Mouse (Mus musculus) forebrain, embryonic 13.5 days (tissue): ENCODE results near the gene Spesp1. TPM values are rescaled to one million over a fixed set of nuclear protein-coding genes. Genes with fewer than 3 reads are reported as not detected.

Experiments
- ATAC-seq: fragments of 200-750 bp; cut with Nextera tagmentation; 2 replicates; pipeline ENCODE4 v1.8.0; 2017
- H3K27ac ChIP-seq: fragments of 300-500 bp; sonication (generic); 2 replicates; pipeline ENCODE4 v1.5.1; 2015; ENCODE audit warnings: inconsistent platforms, mild to moderate bottlenecking, moderate library complexity
- H3K27me3 ChIP-seq: fragments of 300-500 bp; sonication (generic); 2 replicates; pipeline ENCODE4 v1.6.1; 2015; ENCODE audit warnings: mild to moderate bottlenecking, inconsistent platforms
- H3K36me3 ChIP-seq: fragments of 300-500 bp; sonication (generic); 2 replicates; pipeline ENCODE4 v1.6.1; 2015; ENCODE audit warnings: mild to moderate bottlenecking, inconsistent platforms; ENCODE audit not compliant: poor library complexity, severe bottlenecking
- H3K4me1 ChIP-seq: fragments of 300-500 bp; sonication (generic); 2 replicates; pipeline ENCODE4 v1.6.1; 2015; ENCODE audit warnings: inconsistent platforms
- H3K4me2 ChIP-seq: fragments of 300-500 bp; sonication (generic); 2 replicates; pipeline ENCODE4 v1.6.1; 2015; ENCODE audit warnings: inconsistent platforms, mild to moderate bottlenecking, moderate library complexity
- H3K4me3 ChIP-seq: fragments of 300-500 bp; sonication (generic); 2 replicates; pipeline ENCODE4 v1.5.1; 2015; ENCODE audit warnings: mild to moderate bottlenecking, inconsistent platforms
- H3K9ac ChIP-seq: fragments of 300-500 bp; sonication (generic); 2 replicates; pipeline ENCODE4 v1.6.1; 2015; ENCODE audit warnings: mild to moderate bottlenecking, inconsistent platforms
- H3K9me3 ChIP-seq: fragments of 300-500 bp; sonication (generic); replicated peaks from 2 replicates; pipeline ENCODE4 v1.6.1; 2016; ENCODE audit warnings: inconsistent platforms
- WGBS: fragments of 180-500 bp; shearing (Covaris S2); methylation state at CpG from one replicate; pipeline ENCODE4 v1.1.7; 2015; 5-methylcytosine and 5-hydroxymethylcytosine counted together
- polyA plus RNA-seq: library from polyadenylated mRNA; unstranded; fragments of >200 nt; fragmentation: Nextera tagmentation; extraction: Ambion mirVana; gene quantifications from 2 replicates; pipeline ENCODE4 v1.2.1, GENCODE M21; 2015

Spesp1 gene
- polyA plus RNA-seq, 1 experiment from 2014 or later = not detected

GRCm38 (mm10) chr9:62269161-62269560 lies 12.8 kb downstream of the Spesp1 start:
- 98% methylated on average over 1 of the region's 1 CpGs for WGBS
- H3K9me3 ChIP-seq = no peaks in the 10 kb centered on the region

GRCm38 (mm10) chr9:62265278-62265677 lies 16.7 kb downstream of the Spesp1 start:
- no peaks in the 10 kb centered on the region for H3K9me3 ChIP-seq
- no peak overlapping the region for H3K4me2 ChIP-seq
- ATAC-seq = no peak
- H3K36me3 ChIP-seq = no peaks in the 10 kb centered on the region
- WGBS = 86% methylated on average over 10 of the region's 10 CpGs
- H3K9ac ChIP-seq = no peak overlapping the region
- no peaks in the 10 kb centered on the region for H3K27me3 ChIP-seq
- H3K27ac ChIP-seq = no peak overlapping the region
- no peak overlapping the region for H3K4me3 ChIP-seq
- no peaks in the 10 kb centered on the region for H3K4me1 ChIP-seq

More at GRCm38 (mm10) chr9:62269161-62269560, 12.8 kb downstream of the Spesp1 start:
- Histone ChIP-seq H3K9ac (no peak overlapping the region), H3K36me3 (no peaks in the 10 kb centered on the region), H3K4me1 (no peaks in the 10 kb centered on the region), H3K27me3 (no peaks in the 10 kb centered on the region), H3K27ac (no peak overlapping the region), H3K4me3 (no peak overlapping the region), H3K4me2 (no peak overlapping the region)
- ATAC-seq = no peak

- H3K27ac ChIP-seq = no peak overlapping the region
- WGBS = 67% methylated on average over 5 of the region's 5 CpGs
- no peaks in the 10 kb centered on the region for H3K4me1 ChIP-seq
- 0 out of 2 replicates have a peak, but pooled peaks cover 7% of the 10 kb centered on the region for H3K9me3 ChIP-seq
- H3K4me2 ChIP-seq = no peak overlapping the region
- H3K9ac ChIP-seq = no peak overlapping the region
- no peaks in the 10 kb centered on the region for H3K36me3 ChIP-seq
- no peak overlapping the region for H3K4me3 ChIP-seq
- no peak for ATAC-seq
- no peaks in the 10 kb centered on the region for H3K27me3 ChIP-seq
Observed at GRCm38 (mm10) chr9:62263652-62264051, 18.4 kb downstream of the Spesp1 start.

- H3K4me1 ChIP-seq = peaks cover 2% of the 10 kb centered on the region; the same call in 1 of the 2 replicates
- no peaks in the 10 kb centered on the region for H3K27me3 ChIP-seq
Observed at GRCm38 (mm10) chr9:62261406-62261805, 20.6 kb downstream of the Spesp1 start.

GRCm38 (mm10) chr9:62261006-62261405 lies 21.0 kb downstream of the Spesp1 start:
- Histone ChIP-seq H3K9ac (no peak overlapping the region), H3K4me3 (no peak overlapping the region), H3K36me3 (no peaks in the 10 kb centered on the region), H3K4me2 (no peak overlapping the region), H3K9me3 (0 out of 2 replicates have a peak, but pooled peaks cover 7% of the 10 kb centered on the region), H3K27me3 (no peaks in the 10 kb centered on the region), H3K27ac (no peak overlapping the region), H3K4me1 (peaks cover 6% of the 10 kb centered on the region; the same call in 1 of the 2 replicates)
- 86% methylated on average over 5 of the region's 5 CpGs for WGBS
- no peak for ATAC-seq

More at GRCm38 (mm10) chr9:62261406-62261805, 20.6 kb downstream of the Spesp1 start:
- no peak for ATAC-seq
- Histone ChIP-seq H3K4me3 (no peak overlapping the region), H3K36me3 (no peaks in the 10 kb centered on the region), H3K27ac (no peak overlapping the region), H3K9ac (no peak overlapping the region), H3K9me3 (0 out of 2 replicates have a peak, but pooled peaks cover 7% of the 10 kb centered on the region), H3K4me2 (no peak overlapping the region)
- 84% methylated on average over 3 of the region's 3 CpGs for WGBS

- 90% methylated on average over 11 of the region's 11 CpGs for WGBS
- Histone ChIP-seq H3K4me3 (no peak overlapping the region), H3K27me3 (no peaks in the 10 kb centered on the region), H3K36me3 (no peaks in the 10 kb centered on the region), H3K4me1 (peaks cover 8% of the 10 kb centered on the region; the same call in 1 of the 2 replicates), H3K4me2 (no peak overlapping the region), H3K27ac (no peak overlapping the region), H3K9ac (no peak overlapping the region), H3K9me3 (0 out of 2 replicates have a peak, but pooled peaks cover 7% of the 10 kb centered on the region)
- ATAC-seq = no peak
Observed at GRCm38 (mm10) chr9:62258005-62258404, 24.0 kb downstream of the Spesp1 start.

GRCm38 (mm10) chr9:62255896-62256576 lies 26.0 kb downstream of the Spesp1 start:
- Histone ChIP-seq H3K36me3 (no peaks in the 10 kb centered on the region), H3K4me3 (no peak overlapping the region), H3K4me2 (no peak overlapping the region), H3K9ac (no peak overlapping the region), H3K4me1 (peaks cover 8% of the 10 kb centered on the region; the same call in 1 of the 2 replicates), H3K9me3 (0 out of 2 replicates have a peak, but pooled peaks cover 7% of the 10 kb centered on the region), H3K27ac (no peak overlapping the region), H3K27me3 (no peaks in the 10 kb centered on the region)
- no peak for ATAC-seq
- 70% methylated on average over 9 of the region's 9 CpGs for WGBS

- H3K4me1 ChIP-seq = peaks cover 8% of the 10 kb centered on the region; the same call in 1 of the 2 replicates
- H3K4me2 ChIP-seq = no peak overlapping the region
- 28% methylated on average over 3 of the region's 3 CpGs for WGBS
- no peak for ATAC-seq
- no peaks in the 10 kb centered on the region for H3K27me3 ChIP-seq
- no peak overlapping the region for H3K4me3 ChIP-seq
- no peak overlapping the region for H3K27ac ChIP-seq
- H3K9ac ChIP-seq = no peak overlapping the region
- H3K9me3 ChIP-seq = no peaks in the 10 kb centered on the region
- H3K36me3 ChIP-seq = no peaks in the 10 kb centered on the region
Observed at GRCm38 (mm10) chr9:62253736-62254443, 28.1 kb downstream of the Spesp1 start.

GRCm38 (mm10) chr9:62250296-62250695 lies 31.7 kb downstream of the Spesp1 start:
- no peak overlapping the region for H3K27ac ChIP-seq
- H3K4me3 ChIP-seq = no peak overlapping the region
- H3K36me3 ChIP-seq = no peaks in the 10 kb centered on the region
- H3K9ac ChIP-seq = no peak overlapping the region
- H3K4me1 ChIP-seq = no peaks in the 10 kb centered on the region
- H3K9me3 ChIP-seq = no peaks in the 10 kb centered on the region
- H3K27me3 ChIP-seq = no peaks in the 10 kb centered on the region
- no peak overlapping the region for H3K4me2 ChIP-seq
- no peak for ATAC-seq
- 90% methylated on average over 4 of the region's 4 CpGs for WGBS

GRCm38 (mm10) chr9:62246380-62246942 lies 35.5 kb downstream of the Spesp1 start:
- no peaks in the 10 kb centered on the region for H3K36me3 ChIP-seq
- no peak overlapping the region for H3K27ac ChIP-seq
- ATAC-seq = no peak
- H3K27me3 ChIP-seq = peaks cover 3% of the 10 kb centered on the region; the same call in 1 of the 2 replicates
- WGBS = 84% methylated on average over 4 of the region's 4 CpGs
- H3K9ac ChIP-seq = no peak overlapping the region
- no peak overlapping the region for H3K4me3 ChIP-seq
- no peaks in the 10 kb centered on the region for H3K9me3 ChIP-seq
- H3K4me2 ChIP-seq = no peak overlapping the region
- H3K4me1 ChIP-seq = peaks cover 5% of the 10 kb centered on the region

- 68% methylated on average over 17 of the region's 17 CpGs for WGBS
Observed at GRCm38 (mm10) chr9:62245612-62246379, 36.2 kb downstream of the Spesp1 start.

More at GRCm38 (mm10) chr9:62245612-62246379, 36.2 kb downstream of the Spesp1 start:
- ATAC-seq = no peak
- Histone ChIP-seq H3K4me2 (no peak overlapping the region), H3K9me3 (no peaks in the 10 kb centered on the region), H3K27me3 (peaks cover 3% of the 10 kb centered on the region; the same call in 1 of the 2 replicates), H3K9ac (no peak overlapping the region), H3K4me1 (peaks cover 5% of the 10 kb centered on the region), H3K4me3 (no peak overlapping the region), H3K36me3 (no peaks in the 10 kb centered on the region), H3K27ac (no peak overlapping the region)
